Mouse (Mus musculus) limb, embryonic 11.5 days (tissue): ENCODE data around the gene Nsd1. TPM values are rescaled to one million over a fixed set of nuclear protein-coding genes. Genes with fewer than 3 reads are reported as not detected.
"Not testable (repeated sequence)": the region's sequence is repeated elsewhere in the genome, so short reads cannot be mapped to it uniquely, and the experiment has no call there.

Experiments
- ATAC-seq: fragments of 200-750 bp; cut with Nextera tagmentation; 2 replicates; pipeline ENCODE4 v1.8.0; 2017; ENCODE audit warnings: low read depth; ENCODE audit not compliant: insufficient number of reproducible peaks, low FRiP score, low TSS enrichment
- DNase-seq: peaks from one replicate; pipeline ENCODE4 v3.0.0-alpha.2; 2015; ENCODE audit warnings: low spot score
- H3K27ac ChIP-seq: fragments of 300-500 bp; sonication (generic); replicated peaks from 2 replicates; pipeline ENCODE4 v1.5.1; 2014; ENCODE audit warnings: low read depth, mild to moderate bottlenecking, low read length
- H3K27me3 ChIP-seq: fragments of 300-500 bp; sonication (generic); 2 replicates; pipeline ENCODE4 v1.6.1; 2014; ENCODE audit warnings: mild to moderate bottlenecking, low read length, mixed read lengths; ENCODE audit not compliant: control insufficient read depth, insufficient read depth
- H3K36me3 ChIP-seq: fragments of 300-500 bp; sonication (generic); 2 replicates; pipeline ENCODE4 v1.6.1; 2014; ENCODE audit warnings: mild to moderate bottlenecking, low read length, moderate library complexity, mixed read lengths; ENCODE audit not compliant: control insufficient read depth, insufficient read depth
- H3K4me1 ChIP-seq: fragments of 300-500 bp; sonication (generic); 2 replicates; pipeline ENCODE4 v1.6.1; 2014; ENCODE audit warnings: low read length, mixed read lengths; ENCODE audit not compliant: control insufficient read depth, insufficient read depth
- H3K4me2 ChIP-seq: fragments of 300-500 bp; sonication (generic); 2 replicates; pipeline ENCODE4 v1.6.1; 2014; ENCODE audit warnings: low read depth, mild to moderate bottlenecking, moderate library complexity; ENCODE audit not compliant: severe bottlenecking
- H3K4me3 ChIP-seq: fragments of 300-500 bp; sonication (generic); 2 replicates; pipeline ENCODE4 v1.5.1; 2014; ENCODE audit warnings: low read depth, low read length
- H3K9ac ChIP-seq: fragments of 300-500 bp; sonication (generic); 2 replicates; pipeline ENCODE4 v1.6.1; 2014; ENCODE audit warnings: mild to moderate bottlenecking, low read length
- H3K9me3 ChIP-seq: fragments of 300-500 bp; sonication (generic); 2 replicates; pipeline ENCODE4 v1.6.1; 2016; ENCODE audit warnings: low read length; ENCODE audit not compliant: control insufficient read depth
- WGBS: fragments of 180-500 bp; shearing (Covaris S2); extraction: QIAGEN DNeasy Blood & Tissue Kit; methylation state at CpG from one replicate; pipeline ENCODE4 v1.1.7; 2014; 5-methylcytosine and 5-hydroxymethylcytosine counted together
- polyA plus RNA-seq: library from polyadenylated mRNA; unstranded; fragments of >200 nt; fragmentation: Nextera tagmentation; extraction: Ambion mirVana; gene quantifications from 2 replicates; pipeline ENCODE4 v1.2.1, GENCODE M21; 2014

Nsd1 gene
- polyA plus RNA-seq, 1 experiment from 2014 or later = 69.0 TPM

DNA sequence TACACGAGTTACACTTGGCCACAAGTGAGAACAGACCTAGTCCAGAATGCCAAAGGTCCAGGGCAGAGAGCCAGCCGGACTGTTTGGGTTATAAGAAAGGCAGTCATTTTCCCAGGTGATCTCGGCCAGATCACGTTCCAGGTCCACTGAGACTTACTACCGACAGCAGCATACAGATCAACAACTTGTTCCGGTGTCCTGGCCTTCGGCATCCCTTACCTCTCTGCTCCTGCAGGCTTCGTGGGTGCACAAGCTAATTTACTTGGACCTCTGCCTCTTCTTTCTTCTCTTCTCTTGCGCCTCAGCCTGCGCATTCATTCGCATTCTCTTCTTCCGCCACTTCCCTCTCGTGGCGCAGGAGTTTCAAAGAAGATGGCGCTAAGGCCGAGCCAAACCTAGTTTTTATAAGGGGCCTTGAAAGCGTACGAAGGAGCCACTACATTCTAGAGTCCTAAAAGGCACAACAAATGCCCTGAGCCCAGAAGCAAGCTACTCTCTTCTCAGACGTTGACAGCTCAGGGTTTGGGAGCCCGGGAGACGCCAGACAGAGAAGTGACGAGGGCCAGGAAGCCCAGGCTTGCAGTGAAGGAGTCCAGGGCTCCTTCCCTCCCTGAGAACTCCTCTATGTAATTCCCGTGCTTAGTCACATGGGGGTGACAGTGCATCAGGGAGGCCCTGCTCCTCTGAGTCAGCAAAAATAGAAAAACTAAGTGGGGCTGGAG is 27.2 kb upstream of the Nsd1 start:
- peak overlapping the region; percentile 18 for H3K4me3 ChIP-seq
- WGBS = 4% methylated on average over 23 of the region's 23 CpGs

DNA sequence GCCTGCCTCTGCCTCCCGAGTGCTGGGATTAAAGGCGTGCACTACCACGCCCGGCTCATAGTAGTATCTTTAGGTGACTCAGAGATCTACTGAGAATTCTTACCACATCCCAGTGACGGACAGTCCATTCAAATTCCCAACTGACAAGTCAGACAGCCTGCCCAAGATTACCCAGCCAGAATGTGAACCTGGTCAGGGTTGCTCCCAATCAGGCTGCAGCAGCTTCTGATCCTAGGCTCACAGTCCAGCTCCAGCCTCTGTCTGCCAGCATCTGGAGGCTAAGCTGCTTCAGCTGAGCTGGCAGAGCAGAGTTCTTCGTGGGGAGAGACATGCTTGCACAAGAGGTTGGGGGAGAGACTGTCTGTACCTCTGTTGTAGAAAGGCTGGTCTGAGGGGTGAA is 26.2 kb upstream of the Nsd1 start:
- Histone ChIP-seq H3K27me3 (no peaks in the 10 kb centered on the region), H3K27ac (no peak overlapping the region), H3K9ac (no peak overlapping the region), H3K4me3 (no peak overlapping the region), H3K4me1 (no peaks in the 10 kb centered on the region), H3K9me3 (no peaks in the 10 kb centered on the region), H3K36me3 (no peaks in the 10 kb centered on the region), H3K4me2 (no peak overlapping the region)
- no peak for ATAC-seq
- DNase-seq = no peak
- WGBS = 85% methylated on average over 6 of the region's 6 CpGs

More for the DNA sequence above, 27.2 kb upstream of the Nsd1 start:
- Histone ChIP-seq H3K4me1 (no peaks in the 10 kb centered on the region), H3K36me3 (no peaks in the 10 kb centered on the region), H3K4me2 (peak overlapping the region; percentile 60), H3K27me3 (no peaks in the 10 kb centered on the region), H3K9me3 (no peaks in the 10 kb centered on the region), H3K27ac (peak overlapping the region; percentile 47; the same call in 1 of the 2 replicates), H3K9ac (peak overlapping the region; percentile 46)
- DNase-seq (peak; percentile 76), ATAC-seq (peak; percentile 77; the same call in 1 of the 2 replicates)

- not testable (repeated sequence) for H3K4me3 ChIP-seq, H3K9ac ChIP-seq, H3K4me1 ChIP-seq, DNase-seq, H3K27ac ChIP-seq, H3K36me3 ChIP-seq, H3K9me3 ChIP-seq, ATAC-seq, H3K4me2 ChIP-seq, H3K27me3 ChIP-seq
- WGBS = 69% methylated on average over 4 of the region's 9 CpGs
These were observed 22.5 kb upstream of the Nsd1 start for GRCm38 (mm10) chr13:55187062-55187461.

GRCm38 (mm10) chr13:55189531-55190107 is 20.0 kb upstream of the Nsd1 start:
- no peaks in the 10 kb centered on the region for H3K27me3 ChIP-seq
- WGBS = 5% methylated on average over 12 of the region's 12 CpGs
- H3K4me1 ChIP-seq = peaks cover 4% of the 10 kb centered on the region; the same call in 1 of the 2 replicates
- H3K9ac ChIP-seq = peak overlapping the region; percentile 71
- DNase-seq (no peak), ATAC-seq (no peak; the same call in 1 of the 2 replicates)
- peak overlapping the region; percentile 86 for H3K27ac ChIP-seq
- peak overlapping the region; percentile 81 for H3K4me2 ChIP-seq
- no peaks in the 10 kb centered on the region for H3K36me3 ChIP-seq
- H3K9me3 ChIP-seq = no peaks in the 10 kb centered on the region
- peak overlapping the region; percentile 42 for H3K4me3 ChIP-seq

DNA sequence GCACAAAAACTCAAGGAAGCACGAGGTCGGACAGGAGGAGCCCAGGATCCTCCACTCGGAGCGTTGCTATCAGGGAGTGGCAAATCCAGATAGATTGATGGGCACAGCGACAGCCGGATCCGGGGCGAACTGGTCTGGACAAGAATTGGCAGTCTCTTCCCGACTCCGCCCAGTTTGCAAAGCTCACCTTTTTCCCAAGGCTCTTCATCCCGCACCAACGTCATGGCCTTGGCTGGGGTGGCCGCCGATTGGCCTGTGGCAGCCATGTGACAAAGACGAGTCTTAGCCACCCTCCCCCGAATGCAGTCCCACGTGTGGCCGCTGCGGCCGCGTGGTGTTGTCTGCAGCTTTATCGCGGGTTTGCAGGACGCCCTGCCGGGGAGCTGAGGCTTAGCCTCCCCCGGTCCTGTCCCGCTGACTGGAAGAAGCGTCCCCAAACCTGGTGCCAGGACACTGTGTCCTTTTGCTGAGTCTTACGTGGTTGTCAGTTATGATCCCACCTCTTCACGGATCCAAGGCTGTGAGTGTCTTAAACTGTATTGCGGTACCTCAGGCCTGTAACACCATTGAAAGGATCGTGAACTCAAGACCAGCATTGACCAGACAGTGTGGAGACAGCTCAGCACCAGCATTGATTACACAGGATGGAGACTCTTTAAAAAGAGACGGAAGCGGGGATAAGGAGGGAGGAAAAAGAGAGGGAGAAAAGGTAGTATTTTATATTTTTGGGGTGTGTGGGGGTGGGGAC is 19.3 kb upstream of the Nsd1 start:
- Histone ChIP-seq H3K27me3 (no peaks in the 10 kb centered on the region), H3K9ac (peak overlapping the region; percentile 71), H3K4me2 (peak overlapping the region; percentile 81), H3K4me1 (peaks cover 4% of the 10 kb centered on the region; the same call in 1 of the 2 replicates), H3K36me3 (no peaks in the 10 kb centered on the region), H3K27ac (peak overlapping the region; percentile 86), H3K4me3 (peak overlapping the region; percentile 42), H3K9me3 (no peaks in the 10 kb centered on the region)
- WGBS = 2% methylated on average over 34 of the region's 34 CpGs
- peak; percentile 99 for ATAC-seq
- peak; percentile 96 for DNase-seq

GRCm38 (mm10) chr13:55191535-55191934 is 18.0 kb upstream of the Nsd1 start:
- Histone ChIP-seq H3K9me3 (no peaks in the 10 kb centered on the region), H3K36me3 (no peaks in the 10 kb centered on the region), H3K4me3 (no peak overlapping the region), H3K27me3 (no peaks in the 10 kb centered on the region), H3K4me1 (peaks cover 4% of the 10 kb centered on the region; the same call in 1 of the 2 replicates), H3K27ac (no peak overlapping the region), H3K4me2 (no peak overlapping the region), H3K9ac (no peak overlapping the region)
- DNase-seq (no peak), ATAC-seq (no peak; the same call in 1 of the 2 replicates)
- WGBS = 87% methylated on average over 5 of the region's 5 CpGs

- not testable (repeated sequence) for DNase-seq, H3K27ac ChIP-seq, H3K9me3 ChIP-seq, ATAC-seq, H3K36me3 ChIP-seq, H3K4me3 ChIP-seq, H3K4me1 ChIP-seq, H3K9ac ChIP-seq, H3K4me2 ChIP-seq, H3K27me3 ChIP-seq
- 90% methylated on average over 4 of the region's 4 CpGs for WGBS
These were observed 6.8 kb upstream of the Nsd1 start for GRCm38 (mm10) chr13:55202758-55203157.

DNA sequence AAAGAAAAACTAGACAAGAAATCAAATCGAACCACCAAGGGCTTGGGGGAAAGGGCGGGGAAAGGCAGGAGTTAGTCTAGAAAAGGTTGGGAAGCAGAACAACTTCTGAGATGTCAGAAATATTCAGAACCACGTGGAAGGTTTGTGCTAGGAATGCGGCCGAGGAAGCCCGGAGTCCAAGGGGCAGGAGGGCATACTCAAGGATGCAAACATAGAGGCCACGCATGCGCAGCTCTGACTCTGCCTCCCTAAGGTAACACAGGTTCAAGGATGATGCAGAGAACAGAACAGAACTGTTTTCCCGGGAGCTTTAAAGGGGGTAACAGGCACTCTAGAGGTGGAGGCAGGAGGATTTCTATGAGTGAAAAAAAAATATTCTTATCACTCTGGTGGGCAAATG is 5.8 kb upstream of the Nsd1 start:
- Histone ChIP-seq H3K36me3 (no peaks in the 10 kb centered on the region), H3K27me3 (no peaks in the 10 kb centered on the region), H3K4me3 (no peak overlapping the region), H3K9me3 (no peaks in the 10 kb centered on the region), H3K27ac (no peak overlapping the region), H3K4me2 (no peak overlapping the region), H3K9ac (no peak overlapping the region), H3K4me1 (no peaks in the 10 kb centered on the region)
- DNase-seq (no peak), ATAC-seq (no peak)
- 82% methylated on average over 9 of the region's 9 CpGs for WGBS
